Mouse (Mus musculus) gastrocnemius, postnatal 25 days (tissue): ENCODE measurements at regions not wholly inside any gene's neighbourhood (a gene's known extent, or its start where the extent isn't known, plus 50 kb on each side); places are given as distances from the start of the nearest gene placed in this dataset.

Source experiments
- DNase-seq: peaks from one replicate; pipeline ENCODE4 v3.0.0; 2022

DNA sequence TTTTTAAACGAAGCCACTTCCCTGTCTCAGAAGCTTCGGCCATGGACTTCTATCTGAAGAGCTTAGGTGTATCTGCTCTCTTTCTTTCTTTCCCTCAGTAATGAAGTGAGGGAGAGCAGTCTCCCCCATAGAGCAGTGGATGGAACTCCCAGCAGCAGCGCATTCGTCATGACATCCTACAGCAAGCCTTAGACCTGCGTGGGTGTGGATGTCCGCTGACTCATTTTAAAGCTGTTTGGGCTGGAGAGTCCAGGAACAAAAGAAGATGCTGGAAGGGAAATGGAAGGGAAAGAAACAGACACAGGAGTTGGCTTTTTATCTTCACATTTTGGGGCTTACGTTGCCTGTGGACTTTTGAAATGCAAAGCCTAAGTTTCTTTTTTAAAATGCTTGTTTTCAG lies 190.3 kb upstream of the Arhgap24 start:
- no peak for DNase-seq

- no peak for DNase-seq
These were observed 185.6 kb upstream of the Arhgap24 start for GRCm38 (mm10) chr5:102295564-102295963.

DNA sequence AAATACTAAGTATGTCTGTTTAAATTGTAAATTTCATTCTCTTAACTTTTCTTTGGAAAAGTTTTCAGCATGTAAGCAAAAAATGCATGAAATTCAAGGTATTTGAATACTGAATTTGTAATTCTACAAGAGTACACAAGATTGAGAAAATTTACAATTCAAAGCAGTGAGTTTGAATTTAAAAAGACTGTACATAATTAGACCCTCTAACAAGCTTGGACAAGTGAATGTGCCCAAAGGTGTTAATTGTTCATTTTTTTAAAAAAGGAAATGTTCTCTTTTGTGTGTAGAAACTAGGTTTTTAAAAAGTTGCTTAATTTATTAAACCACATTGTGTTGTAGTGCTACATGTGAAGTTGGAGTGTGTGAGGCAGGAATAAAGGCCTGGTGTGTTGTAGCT lies 174.9 kb upstream of the Arhgap24 start:
- no peak for DNase-seq

- DNase-seq, result no peak
These were observed 174.5 kb upstream of the Arhgap24 start for GRCm38 (mm10) chr5:102306718-102307117.

GRCm38 (mm10) chr5:102311570-102311969 lies 169.6 kb upstream of the Arhgap24 start:
- DNase-seq, result no peak

DNA sequence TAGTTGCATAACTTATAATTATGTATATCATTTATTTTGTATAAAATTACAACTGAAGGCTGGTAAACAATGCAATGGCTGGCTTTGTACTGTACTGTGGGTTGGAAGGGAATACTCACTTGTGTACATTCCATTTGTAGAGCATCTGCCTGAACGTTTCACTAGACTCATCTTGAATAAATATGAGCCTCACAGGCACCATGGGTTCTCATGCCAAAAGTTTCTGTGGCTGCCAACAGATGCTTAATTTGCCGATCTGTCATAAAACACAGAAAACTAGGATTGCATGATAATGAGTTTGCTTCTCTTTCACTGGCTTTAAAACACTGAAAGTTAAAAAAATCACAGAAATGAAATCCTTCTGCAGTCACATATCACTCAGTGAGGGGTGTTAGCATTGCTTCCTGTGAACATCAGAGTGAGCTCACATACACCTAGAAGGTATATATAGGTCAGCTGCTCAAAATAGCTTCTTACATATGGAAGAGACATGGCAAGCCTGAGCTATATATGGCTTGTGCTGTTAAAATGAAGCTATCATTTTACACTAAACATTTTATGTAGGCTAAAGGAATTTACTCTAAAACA lies 152.9 kb upstream of the Arhgap24 start:
- DNase-seq, result no peak

- DNase-seq, result no peak
These were observed 147.3 kb upstream of the Arhgap24 start for GRCm38 (mm10) chr5:102333894-102334293.

DNA sequence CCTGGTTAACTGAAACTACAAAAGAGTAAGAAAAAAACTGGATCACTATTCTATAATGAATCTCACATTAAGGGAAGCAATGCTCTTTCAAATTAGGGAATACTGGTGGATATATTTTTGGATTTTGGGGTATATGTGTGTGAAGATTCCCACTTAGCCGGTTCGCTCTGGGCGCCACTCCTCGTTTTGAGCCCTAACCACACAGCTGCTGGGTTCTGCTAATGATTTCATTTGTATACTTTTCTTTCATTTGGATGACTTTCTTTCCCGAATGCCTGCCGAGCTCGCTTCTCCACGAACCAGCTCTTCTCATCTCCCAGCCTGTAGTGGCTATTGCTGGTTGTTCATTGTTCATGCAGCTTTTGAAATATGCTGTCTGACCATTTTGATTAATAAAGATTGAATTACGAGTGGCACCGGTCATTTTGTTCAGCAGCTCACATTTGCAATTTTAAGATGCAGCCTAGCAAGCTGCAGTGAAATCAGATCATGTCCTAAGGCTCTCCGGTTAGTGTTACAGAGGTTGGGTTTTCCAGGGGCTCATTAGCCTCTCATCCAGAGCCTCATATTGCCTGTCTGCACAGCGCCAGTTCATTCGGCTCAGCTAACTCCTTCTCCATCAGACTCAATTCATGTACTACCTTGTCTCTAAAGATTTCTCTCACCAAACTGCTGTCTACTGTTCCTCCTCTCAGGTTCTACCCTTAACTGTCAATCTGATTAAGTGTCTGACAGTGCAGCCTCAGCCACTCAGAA lies 146.6 kb upstream of the Arhgap24 start:
- DNase-seq, result no peak

GRCm38 (mm10) chr5:102366481-102366880 lies 114.7 kb upstream of the Arhgap24 start:
- DNase-seq, result no peak

GRCm38 (mm10) chr5:102373309-102373971 lies 107.8 kb upstream of the Arhgap24 start:
- no peak for DNase-seq

DNA sequence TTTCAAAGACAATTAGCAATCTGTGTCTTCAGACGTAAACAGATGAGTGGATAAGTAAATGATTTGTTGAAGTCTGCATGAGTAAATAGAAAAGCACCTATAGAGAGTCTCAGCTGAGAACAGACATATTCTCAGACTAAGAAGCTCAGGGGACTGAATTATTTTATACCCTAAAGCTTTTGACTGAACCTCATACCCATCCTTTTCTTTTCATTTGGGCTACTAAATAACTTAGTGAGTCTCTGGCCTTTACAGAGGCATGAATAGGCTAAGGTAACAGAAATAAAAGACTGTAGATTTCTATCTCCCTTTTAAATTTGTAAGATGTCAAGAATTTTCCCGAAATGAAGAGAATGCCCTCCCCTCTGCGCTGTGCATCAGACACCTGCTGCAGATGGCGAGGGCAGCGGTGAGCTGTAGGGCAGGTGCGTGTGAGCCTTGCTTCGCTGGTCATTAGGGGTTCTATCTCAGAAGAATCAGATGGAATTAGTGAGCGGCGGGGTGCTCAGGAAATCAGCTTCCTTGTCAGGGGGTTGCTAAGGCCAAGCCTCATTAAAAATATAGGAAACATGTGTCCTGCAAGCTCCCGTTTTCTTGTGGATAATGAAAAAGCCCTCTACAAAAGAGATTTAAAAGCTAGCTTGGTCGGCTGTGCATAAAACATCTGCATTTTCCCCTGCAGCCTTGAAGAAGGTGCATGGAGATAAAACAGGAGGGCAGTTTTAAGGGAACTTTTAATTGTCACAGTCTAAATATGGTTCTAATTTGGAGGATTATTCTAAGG lies 107.0 kb upstream of the Arhgap24 start:
- no peak for DNase-seq

GRCm38 (mm10) chr5:102375339-102375738 lies 105.9 kb upstream of the Arhgap24 start:
- DNase-seq, result no peak

GRCm38 (mm10) chr5:102393941-102394340 lies 87.2 kb upstream of the Arhgap24 start:
- DNase-seq, result peak; percentile 27

DNA sequence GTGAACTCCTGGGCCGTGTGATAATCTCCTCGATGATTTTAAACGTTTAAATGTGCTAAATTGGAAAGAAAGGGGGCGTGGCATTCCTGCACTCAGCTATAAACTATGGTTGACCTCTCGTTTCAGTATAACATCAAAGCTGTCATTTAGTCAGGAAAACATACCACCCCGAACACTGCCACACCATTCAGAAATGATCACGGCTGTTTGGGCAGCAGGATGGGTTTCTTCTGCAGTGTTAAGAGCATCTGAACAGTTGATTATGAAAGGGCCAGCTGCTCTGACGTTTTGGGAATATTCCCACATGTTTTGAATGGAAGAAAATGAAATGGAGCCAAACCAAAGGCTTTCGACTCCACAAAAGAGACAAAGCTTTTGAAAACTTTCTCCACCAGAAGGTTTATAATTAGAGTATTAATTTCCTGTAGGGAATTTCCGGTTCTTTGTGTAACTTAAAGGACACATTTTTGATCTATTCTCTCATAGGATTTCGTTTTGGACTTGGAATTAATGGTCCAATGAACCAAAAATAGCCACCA lies 85.5 kb upstream of the Arhgap24 start:
- DNase-seq, result no peak

- DNase-seq, result no peak
These were observed 82.2 kb upstream of the Arhgap24 start for GRCm38 (mm10) chr5:102399006-102399405.

DNA sequence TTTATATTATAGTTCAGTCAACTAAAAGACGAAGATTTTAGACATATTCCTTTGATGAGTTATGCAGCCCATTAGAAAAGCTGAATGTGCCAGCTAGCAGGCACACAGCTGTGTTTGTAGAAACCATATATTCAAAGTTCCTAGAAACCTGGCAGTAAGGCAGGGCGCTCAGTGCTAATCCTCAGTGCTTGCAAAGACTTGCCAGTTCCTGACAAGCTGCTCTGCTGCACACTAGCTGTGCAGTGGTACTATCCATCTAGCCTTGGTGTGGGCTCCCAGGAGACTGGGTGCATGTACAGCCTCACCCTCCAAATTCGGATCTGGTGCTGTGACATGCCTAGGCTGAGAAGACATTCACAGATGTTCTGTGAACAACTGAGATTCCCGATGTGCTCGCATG lies 63.5 kb upstream of the Arhgap24 start:
- no peak for DNase-seq

DNA sequence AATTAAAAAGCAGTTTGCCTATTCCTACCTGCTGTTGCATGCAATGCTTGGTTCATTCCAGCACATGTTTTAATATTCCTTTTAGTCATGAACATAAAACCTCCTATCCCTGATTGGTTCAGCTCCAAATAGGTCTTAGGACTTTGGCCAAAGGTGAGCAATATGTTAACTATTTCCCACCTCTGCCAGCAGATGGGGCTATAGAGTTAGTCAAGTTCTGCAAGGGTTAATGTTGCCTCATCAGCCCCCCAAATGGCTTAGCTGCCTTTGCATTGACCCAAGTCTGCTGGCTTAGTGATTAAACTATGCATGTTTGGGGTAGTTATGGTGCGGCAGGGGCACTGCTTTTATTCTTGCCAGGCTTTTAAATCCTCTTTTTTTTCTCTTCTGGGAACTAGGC lies 62.1 kb upstream of the Arhgap24 start:
- DNase-seq, result no peak

- DNase-seq, result no peak
These were observed 56.5 kb upstream of the Arhgap24 start for GRCm38 (mm10) chr5:102424636-102425242.

GRCm38 (mm10) chr5:102428310-102428709 lies 52.9 kb upstream of the Arhgap24 start:
- no peak for DNase-seq
